Mouse (Mus musculus) liver, embryonic 14.5 days (tissue): ENCODE measurements around the gene Acp7. TPM values are rescaled to one million over a fixed set of nuclear protein-coding genes. Genes with fewer than 3 reads are reported as not detected.

Experiments used
- ATAC-seq: fragments of 200-750 bp; cut with Nextera tagmentation; 2 replicates; pipeline ENCODE4 v1.8.0; 2017; ENCODE audit warnings: moderate number of reproducible peaks, mild to moderate bottlenecking, moderate library complexity; ENCODE audit not compliant: insufficient read depth
- DNase-seq, 3 experiments: peaks; one replicate each; pipeline ENCODE4 v3.0.0-alpha.2; 2012 to 2013; ENCODE audit warnings: low read depth in 3 of 3, low spot score in 3 of 3
- H3K27ac ChIP-seq: fragments of 300-500 bp; sonication (generic); 2 replicates; pipeline ENCODE4 v1.5.1; 2014; ENCODE audit warnings: moderate library complexity, mild to moderate bottlenecking, control low read depth, inconsistent platforms
- H3K27me3 ChIP-seq: fragments of 300-500 bp; sonication (generic); 2 replicates; pipeline ENCODE4 v1.6.1; 2014; ENCODE audit warnings: mild to moderate bottlenecking, low read length, moderate library complexity; ENCODE audit not compliant: control insufficient read depth, insufficient read depth
- H3K36me3 ChIP-seq: fragments of 300-500 bp; sonication (generic); replicated peaks from 2 replicates; pipeline ENCODE4 v1.6.1; 2014; ENCODE audit warnings: low read depth; ENCODE audit not compliant: control insufficient read depth, insufficient read depth
- H3K4me1 ChIP-seq, 2 experiments: fragments of 200-500 bp in 1 of 2; fragments of 300-500 bp in 1 of 2; sonication (generic) in 1 of 2; replicated peaks; 2 replicates each; pipeline ENCODE4 v1.6.1; 2012 to 2014; ENCODE audit warnings: antibody characterized with exemption in 1 of 2, inconsistent platforms in 1 of 2, low read length in 1 of 2; ENCODE audit not compliant: control insufficient read depth in 2 of 2, insufficient read depth in 2 of 2
- H3K4me2 ChIP-seq: fragments of 300-500 bp; sonication (generic); 2 replicates; pipeline ENCODE4 v1.6.1; 2014; ENCODE audit warnings: low read depth, mild to moderate bottlenecking, control low read depth, moderate library complexity
- H3K4me3 ChIP-seq, 2 experiments: fragments of 200-500 bp in 1 of 2; fragments of 300-500 bp in 1 of 2; sonication (generic) in 1 of 2; 2 replicates each; pipeline ENCODE4 v1.5.1; 2012 to 2014; ENCODE audit warnings: low read depth in 2 of 2, low read length in 2 of 2, mild to moderate bottlenecking in 2 of 2, control low read depth in 1 of 2, inconsistent platforms in 1 of 2, moderate library complexity in 1 of 2; ENCODE audit not compliant: insufficient read depth in 1 of 2
- H3K9ac ChIP-seq: fragments of 300-500 bp; sonication (generic); replicated peaks from 2 replicates; pipeline ENCODE4 v1.6.1; 2014; ENCODE audit warnings: mild to moderate bottlenecking, control low read depth, moderate library complexity
- H3K9me3 ChIP-seq: fragments of 300-500 bp; sonication (generic); 2 replicates; pipeline ENCODE4 v1.6.1; 2016; ENCODE audit warnings: low read length, mixed read lengths; ENCODE audit not compliant: control insufficient read depth
- CTCF ChIP-seq: IDR thresholded peaks from 2 replicates; pipeline ENCODE4 v1.5.1; 2016; ENCODE audit warnings: antibody characterized with exemption, low read depth, control low read depth
- EP300 ChIP-seq: IDR thresholded peaks from 2 replicates; pipeline ENCODE4 v1.6.1; 2016; ENCODE audit warnings: antibody characterized with exemption, low read depth
- WGBS: fragments of 180-500 bp; shearing (Covaris S2); extraction: QIAGEN DNeasy Blood & Tissue Kit; methylation state at CpG from one replicate; pipeline ENCODE4 v1.1.7; 2014; ENCODE audit not compliant: insufficient replicate concordance; 5-methylcytosine and 5-hydroxymethylcytosine counted together
- microRNA-seq: library from miRNA; unstranded; fragments of <30 nt; microRNA quantifications from one replicate; pipeline ENCODE4, GENCODE M21; 2016
- polyA plus RNA-seq, 2 experiments: library from polyadenylated mRNA; depleted of rRNA in 1 of 2; stranded (reverse) in 1 of 2; unstranded in 1 of 2; fragments of >200 nt; fragmentation: Nextera tagmentation in 1 of 2; extraction: Ambion mirVana in 1 of 2; gene quantifications; 2 replicates each; pipeline versions ENCODE4 v1.2.1 to v1.2.3; 2012 to 2014

The Acp7 gene
- polyA plus RNA-seq, 2 experiments = not detected

DNA sequence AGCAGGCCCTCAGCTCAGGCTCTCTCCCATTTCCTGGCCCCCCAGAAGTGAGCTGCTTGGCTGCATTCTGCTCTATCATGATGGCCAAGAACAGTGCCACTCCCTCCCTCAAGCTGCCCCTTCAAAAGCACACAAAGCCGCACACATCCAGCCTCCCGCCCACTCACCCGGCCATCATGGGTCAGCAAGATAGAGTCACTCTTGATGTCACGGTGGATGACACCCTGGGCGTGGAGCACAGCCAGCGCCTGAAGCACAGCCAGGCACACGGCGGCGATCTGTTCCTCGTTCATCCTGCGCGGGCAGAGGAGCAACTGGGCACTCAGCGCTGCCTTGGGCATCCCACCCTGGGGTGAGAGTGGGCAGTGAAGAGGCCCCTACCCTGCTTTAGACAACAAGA lies 68.8 kb downstream of the Acp7 start:
- H3K27ac ChIP-seq = no peak overlapping the region
- H3K27me3 ChIP-seq = no peaks in the 10 kb centered on the region
- DNase-seq = no peak
- TF ChIP-seq CTCF (no peak), EP300 (no peak)
- H3K9me3 ChIP-seq = no peaks in the 10 kb centered on the region
- peaks cover 36% of the 10 kb centered on the region for H3K36me3 ChIP-seq
- H3K4me2 ChIP-seq = no peak overlapping the region
- H3K4me1 ChIP-seq = no peaks in the 10 kb centered on the region
- ATAC-seq = no peak
- H3K9ac ChIP-seq = no peak overlapping the region
- WGBS = 83% methylated on average over 13 of the region's 13 CpGs
- H3K4me3 ChIP-seq = no peak overlapping the region

GRCm38 (mm10) chr7:28561967-28562366 lies 69.2 kb downstream of the Acp7 start:
- no peak overlapping the region for H3K4me3 ChIP-seq
- no peak for ATAC-seq
- no peaks in the 10 kb centered on the region for H3K27me3 ChIP-seq
- H3K36me3 ChIP-seq = peaks cover 32% of the 10 kb centered on the region
- H3K4me2 ChIP-seq = no peak overlapping the region
- TF ChIP-seq CTCF = no peak
- TF ChIP-seq EP300 = no peak
- DNase-seq = no peak
- 81% methylated on average over 11 of the region's 11 CpGs for WGBS
- H3K9ac ChIP-seq = no peak overlapping the region
- H3K27ac ChIP-seq = no peak overlapping the region
- H3K4me1 ChIP-seq = no peaks in the 10 kb centered on the region
- H3K9me3 ChIP-seq = no peaks in the 10 kb centered on the region

DNA sequence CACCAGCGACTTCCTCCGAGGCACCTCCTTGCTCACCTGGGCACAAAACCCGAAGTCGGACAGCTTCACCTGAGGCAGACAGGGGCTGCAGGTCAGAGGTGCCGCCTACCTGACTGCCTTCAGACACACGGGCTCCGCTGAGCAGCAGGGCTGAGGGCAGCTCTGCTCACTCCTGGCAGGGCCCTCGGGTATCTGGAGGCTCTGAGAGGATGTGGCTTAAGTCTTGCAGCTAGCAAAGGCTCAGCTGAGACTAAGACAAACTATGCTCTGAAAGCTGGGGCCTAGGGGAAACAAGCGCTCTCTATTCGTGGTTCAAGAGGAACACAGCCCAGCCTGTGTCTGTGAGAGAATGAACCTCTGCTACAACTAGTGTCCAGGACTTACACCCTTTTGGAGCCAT lies 70.3 kb downstream of the Acp7 start:
- 78% methylated on average over 10 of the region's 10 CpGs for WGBS
- H3K36me3 ChIP-seq = peaks cover 26% of the 10 kb centered on the region
- no peak for TF ChIP-seq EP300
- TF ChIP-seq CTCF = no peak

GRCm38 (mm10) chr7:28558486-28558885 lies 72.6 kb downstream of the Acp7 start:
- H3K4me1 ChIP-seq = no peaks in the 10 kb centered on the region
- H3K4me3 ChIP-seq = no peak overlapping the region
- H3K27me3 ChIP-seq = no peaks in the 10 kb centered on the region
- ATAC-seq (no peak), DNase-seq (no peak)
- H3K9ac ChIP-seq = no peak overlapping the region
- H3K36me3 ChIP-seq = peaks cover 11% of the 10 kb centered on the region
- H3K4me2 ChIP-seq = no peak overlapping the region
- no peak overlapping the region for H3K27ac ChIP-seq
- WGBS = 43% methylated on average over 4 of the region's 4 CpGs
- no peaks in the 10 kb centered on the region for H3K9me3 ChIP-seq
- no peak for TF ChIP-seq EP300
- TF ChIP-seq CTCF = no peak

More for the DNA sequence above, 70.3 kb downstream of the Acp7 start:
- ATAC-seq (no peak), DNase-seq (no peak)
- Histone ChIP-seq H3K9ac (no peak overlapping the region), H3K27me3 (no peaks in the 10 kb centered on the region), H3K27ac (no peak overlapping the region), H3K4me1 (no peaks in the 10 kb centered on the region), H3K9me3 (no peaks in the 10 kb centered on the region), H3K4me3 (no peak overlapping the region), H3K4me2 (no peak overlapping the region)

DNA sequence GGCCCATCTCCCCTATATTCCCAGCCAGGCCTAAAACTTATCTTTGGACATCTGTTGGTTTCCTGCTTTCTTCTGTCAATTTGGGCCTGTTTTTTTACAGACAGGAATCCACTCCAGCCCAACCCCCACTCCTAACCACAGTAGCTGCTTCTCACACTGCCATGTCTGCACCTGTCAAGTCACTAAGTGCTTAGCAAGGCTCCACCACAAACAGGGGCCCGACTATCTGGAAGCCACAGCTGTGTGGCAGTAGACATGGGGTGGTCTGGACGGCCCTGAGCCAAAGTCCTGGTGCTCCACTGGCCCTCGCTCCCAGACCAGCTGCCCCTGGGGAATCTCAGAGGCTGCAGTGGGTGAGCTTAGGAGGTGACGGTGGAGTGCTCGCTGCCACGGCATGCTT lies 73.4 kb downstream of the Acp7 start:
- Histone ChIP-seq H3K9ac (no peak overlapping the region), H3K27me3 (no peaks in the 10 kb centered on the region), H3K4me2 (no peak overlapping the region), H3K27ac (no peak overlapping the region), H3K4me1 (no peaks in the 10 kb centered on the region), H3K9me3 (no peaks in the 10 kb centered on the region), H3K36me3 (peaks cover 11% of the 10 kb centered on the region), H3K4me3 (no peak overlapping the region)
- 13% methylated on average over 6 of the region's 6 CpGs for WGBS
- no peak for TF ChIP-seq CTCF
- TF ChIP-seq EP300 = no peak
- no peak for DNase-seq
- ATAC-seq = peak; percentile 42; the same call in 1 of the 2 replicates

Small RNAs within 50 kb of the gene (microRNA-seq; reads per million reads assigned to microRNA genes)
- gene Mir7049 = 3.0 reads per million

Other genes with a start within 250 kb of the Acp7 start
- gene Med29, start 238.6 kb downstream of the Acp7 start, polyA plus RNA-seq (2012; rRNA removed) = 21.0 and 22.2 TPM in 2 replicates
- gene Med29, start 238.6 kb downstream of the Acp7 start, polyA plus RNA-seq (2014; fragmentation: Nextera tagmentation; extraction: Ambion mirVana) = 25.7 and 27.2 TPM in 2 replicates
- 25.2 and 40.4 TPM in 2 replicates for gene Paf1, start 238.4 kb downstream of the Acp7 start, polyA plus RNA-seq (2012; rRNA removed)
- gene Paf1, start 238.4 kb downstream of the Acp7 start, polyA plus RNA-seq (2014; fragmentation: Nextera tagmentation; extraction: Ambion mirVana) = 15.0 and 18.3 TPM in 2 replicates
- 13.1 and 22.2 TPM in 2 replicates for gene Gmfg, start 193.9 kb downstream of the Acp7 start, polyA plus RNA-seq (2012; rRNA removed)
- 31.4 and 39.3 TPM in 2 replicates for gene Gmfg, start 193.9 kb downstream of the Acp7 start, polyA plus RNA-seq (2014; fragmentation: Nextera tagmentation; extraction: Ambion mirVana)
- gene Lrfn1, start 179.4 kb downstream of the Acp7 start, polyA plus RNA-seq (2012; rRNA removed) = 0.41 and 0.58 TPM in 2 replicates
- 0.15 TPM in 1 of 2 replicates, not detected in the other for gene Lrfn1, start 179.4 kb downstream of the Acp7 start, polyA plus RNA-seq (2014; fragmentation: Nextera tagmentation; extraction: Ambion mirVana)
- not detected in 2 replicates for gene Ifnl2, start 120.9 kb downstream of the Acp7 start, polyA plus RNA-seq (2012; rRNA removed)
- not detected in 2 replicates for gene Ifnl2, start 120.9 kb downstream of the Acp7 start, polyA plus RNA-seq (2014; fragmentation: Nextera tagmentation; extraction: Ambion mirVana)
- gene Ifnl3, start 108.5 kb downstream of the Acp7 start, polyA plus RNA-seq (2012; rRNA removed) = not detected in 2 replicates
- gene Ifnl3, start 108.5 kb downstream of the Acp7 start, polyA plus RNA-seq (2014; fragmentation: Nextera tagmentation; extraction: Ambion mirVana) = not detected in 2 replicates
- gene Sycn, start 90.4 kb downstream of the Acp7 start, polyA plus RNA-seq (2012; rRNA removed) = not detected in 2 replicates
- not detected in 2 replicates for gene Sycn, start 90.4 kb downstream of the Acp7 start, polyA plus RNA-seq (2014; fragmentation: Nextera tagmentation; extraction: Ambion mirVana)
- gene Nccrp1, start 84.1 kb downstream of the Acp7 start, polyA plus RNA-seq (2012; rRNA removed) = 0.05 TPM in 1 of 2 replicates, not detected in the other
- gene Nccrp1, start 84.1 kb downstream of the Acp7 start, polyA plus RNA-seq (2014; fragmentation: Nextera tagmentation; extraction: Ambion mirVana) = not detected in 2 replicates
- 12.0 and 14.2 TPM in 2 replicates for gene Samd4b, start 33.2 kb downstream of the Acp7 start, polyA plus RNA-seq (2012; rRNA removed)
- gene Samd4b, start 33.2 kb downstream of the Acp7 start, polyA plus RNA-seq (2014; fragmentation: Nextera tagmentation; extraction: Ambion mirVana) = 4.5 and 5.9 TPM in 2 replicates
- gene Pak4, start 33.1 kb downstream of the Acp7 start, polyA plus RNA-seq (2012; rRNA removed) = 11.5 and 12.3 TPM in 2 replicates
- 8.5 and 8.6 TPM in 2 replicates for gene Pak4, start 33.1 kb downstream of the Acp7 start, polyA plus RNA-seq (2014; fragmentation: Nextera tagmentation; extraction: Ambion mirVana)
- 0.37 and 0.55 TPM in 2 replicates for gene Fbxo27, start 61.5 kb upstream of the Acp7 start, polyA plus RNA-seq (2012; rRNA removed)
- gene Fbxo27, start 61.5 kb upstream of the Acp7 start, polyA plus RNA-seq (2014; fragmentation: Nextera tagmentation; extraction: Ambion mirVana) = 0.09 and 0.15 TPM in 2 replicates
- 0.68 and 0.76 TPM in 2 replicates for gene Fbxo17, start 85.5 kb upstream of the Acp7 start, polyA plus RNA-seq (2012; rRNA removed)
- gene Fbxo17, start 85.5 kb upstream of the Acp7 start, polyA plus RNA-seq (2014; fragmentation: Nextera tagmentation; extraction: Ambion mirVana) = 0.61 and 0.93 TPM in 2 replicates
- gene Mrps12, start 110.5 kb upstream of the Acp7 start, polyA plus RNA-seq (2012; rRNA removed) = 46.2 and 50.2 TPM in 2 replicates
- 82.5 and 91.0 TPM in 2 replicates for gene Mrps12, start 110.5 kb upstream of the Acp7 start, polyA plus RNA-seq (2014; fragmentation: Nextera tagmentation; extraction: Ambion mirVana)
- 11.4 and 12.7 TPM in 2 replicates for gene Sars2, start 110.7 kb upstream of the Acp7 start, polyA plus RNA-seq (2012; rRNA removed)
- gene Sars2, start 110.7 kb upstream of the Acp7 start, polyA plus RNA-seq (2014; fragmentation: Nextera tagmentation; extraction: Ambion mirVana) = 9.3 and 11.3 TPM in 2 replicates
- gene Ccer2, start 124.8 kb upstream of the Acp7 start, polyA plus RNA-seq (2012; rRNA removed) = not detected in 2 replicates
- not detected in 2 replicates for gene Ccer2, start 124.8 kb upstream of the Acp7 start, polyA plus RNA-seq (2014; fragmentation: Nextera tagmentation; extraction: Ambion mirVana)
- gene Sirt2, start 135.4 kb upstream of the Acp7 start, polyA plus RNA-seq (2012; rRNA removed) = 18.5 and 18.7 TPM in 2 replicates
- gene Sirt2, start 135.4 kb upstream of the Acp7 start, polyA plus RNA-seq (2014; fragmentation: Nextera tagmentation; extraction: Ambion mirVana) = 21.3 and 24.2 TPM in 2 replicates
- 15.0 and 19.7 TPM in 2 replicates for gene Nfkbib, start 136.2 kb upstream of the Acp7 start, polyA plus RNA-seq (2012; rRNA removed)
- gene Nfkbib, start 136.2 kb upstream of the Acp7 start, polyA plus RNA-seq (2014; fragmentation: Nextera tagmentation; extraction: Ambion mirVana) = 27.0 and 29.6 TPM in 2 replicates
- gene Rinl, start 157.6 kb upstream of the Acp7 start, polyA plus RNA-seq (2012; rRNA removed) = 4.3 and 4.7 TPM in 2 replicates
- 4.0 and 4.8 TPM in 2 replicates for gene Rinl, start 157.6 kb upstream of the Acp7 start, polyA plus RNA-seq (2014; fragmentation: Nextera tagmentation; extraction: Ambion mirVana)
- gene Hnrnpl, start 177.2 kb upstream of the Acp7 start, polyA plus RNA-seq (2012; rRNA removed) = 110 and 138 TPM in 2 replicates
- gene Hnrnpl, start 177.2 kb upstream of the Acp7 start, polyA plus RNA-seq (2014; fragmentation: Nextera tagmentation; extraction: Ambion mirVana) = 83.1 and 91.3 TPM in 2 replicates
- gene Ech1, start 193.9 kb upstream of the Acp7 start, polyA plus RNA-seq (2012; rRNA removed) = 62.4 and 62.7 TPM in 2 replicates
- 92.5 and 97.4 TPM in 2 replicates for gene Ech1, start 193.9 kb upstream of the Acp7 start, polyA plus RNA-seq (2014; fragmentation: Nextera tagmentation; extraction: Ambion mirVana)
- gene Lgals4, start 202.5 kb upstream of the Acp7 start, polyA plus RNA-seq (2012; rRNA removed) = 2.3 and 3.3 TPM in 2 replicates
- 0.98 and 1.1 TPM in 2 replicates for gene Lgals4, start 202.5 kb upstream of the Acp7 start, polyA plus RNA-seq (2014; fragmentation: Nextera tagmentation; extraction: Ambion mirVana)
- gene Lgals7, start 232.5 kb upstream of the Acp7 start, polyA plus RNA-seq (2012; rRNA removed) = 0.09 and 0.42 TPM in 2 replicates
- 0.40 TPM in 1 of 2 replicates, not detected in the other for gene Lgals7, start 232.5 kb upstream of the Acp7 start, polyA plus RNA-seq (2014; fragmentation: Nextera tagmentation; extraction: Ambion mirVana)